Mouse (Mus musculus): ENCODE results near the gene Gm5134.
A peak's percentile ranks its signal among the peaks of the same experiment; 100 is the strongest.

The Gm5134 gene

DNA sequence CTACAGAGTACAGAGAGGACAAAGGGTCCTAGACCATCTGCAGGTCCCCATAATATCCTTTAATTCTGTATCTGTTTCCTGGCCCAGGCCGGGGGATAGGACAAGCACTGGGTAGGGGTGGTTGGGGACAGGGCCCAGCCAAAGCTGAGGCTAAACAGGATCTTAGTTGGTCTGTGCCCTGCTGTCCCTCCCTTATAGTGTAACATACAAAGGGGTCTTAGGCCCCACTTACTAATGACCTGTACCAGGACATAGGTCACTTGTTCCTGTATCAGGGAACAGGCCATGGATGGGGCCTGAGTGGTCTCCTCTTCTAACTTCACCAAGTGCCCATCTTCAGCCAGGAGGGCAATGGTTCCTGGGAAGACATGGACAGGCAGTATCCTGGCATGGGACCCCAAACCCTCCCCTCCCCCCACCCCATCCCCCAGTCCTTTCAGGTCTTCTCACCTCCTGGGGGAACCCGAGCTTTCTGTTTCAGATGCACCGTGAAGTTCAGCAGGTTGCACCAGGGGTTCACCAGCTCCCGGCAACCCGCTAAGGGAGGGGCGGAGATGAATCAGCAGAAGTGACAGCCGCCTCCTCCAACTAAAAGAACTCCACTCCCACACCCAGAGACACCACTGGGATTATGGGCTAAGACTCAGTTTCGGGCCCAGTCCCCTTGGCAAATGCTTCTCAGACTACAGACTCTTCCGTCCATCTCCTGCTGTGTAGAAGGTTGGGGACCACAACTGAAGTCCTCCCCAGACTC lies 14.7 kb upstream of the Gm5134 start:
- DNase-seq (ENCODE audit: low spot score in 2 of 2) = peak; percentile 75 to 84

DNA sequence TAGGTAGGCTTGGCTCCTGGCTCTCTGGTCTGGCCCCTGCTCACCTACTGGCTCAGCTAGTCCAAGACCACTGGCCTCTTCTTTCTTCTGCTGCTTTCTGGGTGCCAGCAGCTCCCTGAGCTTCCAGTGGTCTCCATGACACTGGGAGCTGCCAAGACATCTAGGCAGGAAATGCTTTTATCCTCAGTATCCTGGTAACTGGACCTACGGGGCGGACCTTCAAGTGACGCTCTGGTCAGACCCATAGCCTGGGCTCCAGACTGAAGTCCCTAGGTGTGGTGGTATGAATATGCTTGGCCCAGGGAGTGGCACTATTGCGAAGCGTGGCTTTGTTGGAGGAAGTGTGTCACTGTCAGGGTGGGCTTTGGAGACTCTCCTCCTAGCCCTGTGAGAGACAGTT lies 13.8 kb upstream of the Gm5134 start, which contains the start of gene Gm867:
Gene Gm867 (minus strand): TSS at position 153 of the 400 bp plus-strand sequence.
- DNase-seq (ENCODE audit: low spot score in 2 of 2) = no peak

DNA sequence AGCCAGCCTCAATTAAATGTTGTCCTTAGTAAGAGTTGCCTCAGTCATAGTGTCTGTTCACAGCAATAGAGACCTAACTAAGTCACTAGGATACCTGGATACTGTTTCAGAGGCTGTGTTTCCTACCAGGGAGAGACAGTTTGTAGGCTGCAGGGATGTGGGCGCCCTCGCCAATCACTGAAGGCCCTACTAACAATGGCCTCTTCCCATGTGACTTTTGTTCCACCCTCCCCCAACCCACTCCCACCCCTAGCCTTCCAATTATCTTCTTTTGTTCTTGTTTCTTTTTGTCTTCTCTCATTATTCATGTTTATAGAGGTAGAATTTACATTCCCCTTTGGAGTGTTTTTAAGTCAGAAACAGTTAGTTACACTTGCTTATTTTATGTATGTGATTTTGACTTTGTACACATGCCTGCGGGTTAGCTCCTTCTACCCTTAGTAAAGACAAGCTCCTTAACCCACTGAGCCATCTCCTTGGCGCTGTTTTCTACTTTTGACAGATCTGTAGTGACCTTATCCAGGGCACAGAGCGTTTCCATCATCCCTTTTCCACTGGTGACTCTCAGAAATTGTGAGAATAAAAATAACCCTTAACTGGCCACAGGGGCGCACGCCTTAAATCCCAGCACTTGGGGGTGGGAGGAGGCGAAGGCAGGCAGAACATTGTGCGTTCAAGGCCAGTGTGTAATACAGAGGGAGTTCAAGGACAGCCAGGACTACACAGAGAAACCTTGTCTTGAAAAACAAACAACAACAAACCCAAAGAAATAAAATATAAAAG lies 13.1 kb upstream of the Gm5134 start:
- DNase-seq (ENCODE audit: low spot score in 2 of 2) = no peak

DNA sequence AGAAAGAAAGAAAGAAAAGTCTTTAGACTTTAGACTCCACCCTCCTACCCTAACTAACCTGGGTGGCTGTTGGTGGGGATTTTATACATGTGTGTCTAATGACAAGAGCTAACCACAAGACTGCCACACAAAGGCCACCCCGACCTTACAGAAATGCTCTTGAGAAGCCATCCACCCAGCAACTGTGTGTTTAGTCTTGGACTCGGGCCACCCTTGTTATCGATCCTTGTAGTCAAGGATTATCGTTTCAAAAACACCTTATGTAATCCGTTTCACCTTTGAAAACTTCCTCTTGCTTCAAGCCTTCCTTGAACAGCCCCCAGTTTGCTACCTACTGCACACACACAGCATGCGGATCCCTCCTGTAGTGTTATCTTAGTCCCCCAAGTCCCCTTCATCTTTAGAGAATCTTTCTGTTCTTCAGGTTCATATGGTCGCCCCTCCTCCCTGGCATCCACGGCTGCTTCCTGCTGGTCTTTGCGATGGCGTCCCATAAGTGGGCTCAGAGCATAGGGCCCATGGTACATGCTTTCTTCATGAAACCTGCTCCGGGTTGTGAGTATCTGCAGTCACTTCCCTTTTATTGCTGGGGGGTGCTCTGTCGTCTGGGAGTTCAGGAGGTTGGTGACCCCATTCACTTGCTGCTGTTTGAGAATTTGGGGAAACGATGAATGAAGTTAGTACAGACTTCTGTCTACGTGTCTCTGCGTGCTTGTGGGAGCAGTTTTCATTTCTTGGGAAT lies 11.4 kb upstream of the Gm5134 start, which contains the start of gene Vpreb3:
Gene Vpreb3 (plus strand): TSS at position 322 of the 742 bp plus-strand sequence.
- DNase-seq (ENCODE audit: low spot score in 2 of 2) = no peak

DNA sequence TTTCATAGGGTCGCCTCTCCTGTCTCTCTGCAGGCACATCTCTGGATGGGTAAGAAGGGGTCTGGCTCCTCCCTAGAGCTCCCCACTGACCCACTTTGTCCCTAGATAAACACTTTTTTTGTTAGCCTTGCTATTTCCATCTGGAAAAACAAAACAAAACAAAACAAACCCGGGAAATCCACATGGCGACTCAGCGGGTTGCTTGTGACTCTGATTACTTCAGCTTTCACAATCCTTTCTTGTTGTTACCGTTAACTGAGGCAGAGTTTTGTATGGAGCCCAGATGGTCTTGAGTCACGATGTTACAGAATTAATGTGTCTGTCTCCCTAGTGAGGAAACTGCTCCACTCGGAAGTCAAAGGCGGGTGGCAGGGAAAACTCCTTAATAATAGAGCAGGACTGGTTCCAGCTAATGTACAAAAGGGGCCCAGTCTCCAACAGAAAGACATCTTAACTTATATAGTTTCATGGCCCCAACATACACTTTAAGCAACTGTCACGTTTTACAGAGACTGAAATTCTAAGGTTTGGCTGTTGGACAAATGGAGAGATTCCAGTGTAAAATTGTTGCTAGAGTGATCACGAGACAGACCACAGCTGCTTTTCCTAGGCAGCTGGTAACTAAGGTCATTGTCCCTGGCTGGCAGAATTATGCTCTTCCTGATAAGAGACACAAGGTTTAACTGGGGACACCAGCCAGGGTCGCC lies 10.1 kb upstream of the Gm5134 start:
- DNase-seq (ENCODE audit: low spot score in 2 of 2) = no peak

DNA sequence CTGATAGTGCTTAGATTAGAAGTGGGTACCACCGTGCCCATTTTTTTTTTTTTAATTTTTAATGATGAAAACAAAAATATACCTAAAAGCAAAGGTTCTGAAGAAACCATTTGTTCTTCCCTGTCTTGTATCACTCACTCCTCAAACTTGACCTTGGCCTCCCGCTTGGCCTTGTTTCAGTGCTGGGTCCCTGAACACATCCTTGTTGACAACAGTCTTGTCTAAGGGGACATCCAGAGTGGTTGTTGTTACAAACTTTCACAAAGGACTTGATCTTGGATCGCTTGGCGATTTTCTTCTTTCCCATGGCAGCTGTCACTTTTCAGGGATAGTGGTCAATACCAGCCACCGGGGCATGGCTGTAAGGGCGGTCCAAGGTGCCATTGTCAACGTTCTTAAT lies 9.1 kb upstream of the Gm5134 start:
- DNase-seq (ENCODE audit: low spot score in 2 of 2) = no peak

DNA sequence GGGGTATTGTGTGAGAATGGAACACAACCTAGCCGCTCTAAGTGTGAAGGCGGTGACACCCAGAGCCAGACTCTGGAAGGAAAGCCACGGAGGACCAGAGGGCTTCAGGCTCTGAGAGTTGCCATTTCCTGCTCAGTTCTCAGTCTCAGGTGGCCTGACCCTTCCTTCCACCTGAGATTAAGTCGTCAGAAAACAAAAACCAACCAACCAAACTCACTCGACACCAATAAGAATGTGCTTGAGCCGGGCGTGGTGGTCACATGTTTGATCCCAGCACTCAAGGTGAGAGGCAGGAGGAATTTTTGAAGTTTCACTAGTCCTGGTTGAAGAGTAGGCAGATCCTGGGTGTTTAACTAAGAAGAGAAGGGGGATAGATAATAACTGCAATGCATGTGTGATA lies 8.4 kb upstream of the Gm5134 start:
- no peak for DNase-seq (ENCODE audit: low spot score in 2 of 2)

DNA sequence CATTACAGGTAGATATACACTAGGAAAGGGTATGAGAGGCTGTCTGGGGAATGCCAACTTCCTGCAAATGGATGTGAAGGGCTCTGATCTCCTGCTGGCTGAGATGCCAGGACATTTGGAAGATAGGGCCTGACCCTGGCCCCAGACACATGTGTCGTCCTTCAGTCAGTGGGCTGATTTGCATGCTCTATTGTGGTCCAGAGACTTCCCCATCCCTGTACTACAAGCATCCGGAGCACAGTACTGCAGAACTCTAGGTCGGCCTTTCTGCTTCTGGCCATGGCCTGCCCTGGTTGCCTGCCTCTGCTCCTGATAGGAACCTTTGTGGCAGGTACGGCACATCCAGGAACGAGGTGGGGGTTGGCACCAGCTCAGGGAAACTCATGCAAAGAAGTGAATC lies 6.2 kb upstream of the Gm5134 start:
- DNase-seq (ENCODE audit: low spot score in 2 of 2) = no peak

DNA sequence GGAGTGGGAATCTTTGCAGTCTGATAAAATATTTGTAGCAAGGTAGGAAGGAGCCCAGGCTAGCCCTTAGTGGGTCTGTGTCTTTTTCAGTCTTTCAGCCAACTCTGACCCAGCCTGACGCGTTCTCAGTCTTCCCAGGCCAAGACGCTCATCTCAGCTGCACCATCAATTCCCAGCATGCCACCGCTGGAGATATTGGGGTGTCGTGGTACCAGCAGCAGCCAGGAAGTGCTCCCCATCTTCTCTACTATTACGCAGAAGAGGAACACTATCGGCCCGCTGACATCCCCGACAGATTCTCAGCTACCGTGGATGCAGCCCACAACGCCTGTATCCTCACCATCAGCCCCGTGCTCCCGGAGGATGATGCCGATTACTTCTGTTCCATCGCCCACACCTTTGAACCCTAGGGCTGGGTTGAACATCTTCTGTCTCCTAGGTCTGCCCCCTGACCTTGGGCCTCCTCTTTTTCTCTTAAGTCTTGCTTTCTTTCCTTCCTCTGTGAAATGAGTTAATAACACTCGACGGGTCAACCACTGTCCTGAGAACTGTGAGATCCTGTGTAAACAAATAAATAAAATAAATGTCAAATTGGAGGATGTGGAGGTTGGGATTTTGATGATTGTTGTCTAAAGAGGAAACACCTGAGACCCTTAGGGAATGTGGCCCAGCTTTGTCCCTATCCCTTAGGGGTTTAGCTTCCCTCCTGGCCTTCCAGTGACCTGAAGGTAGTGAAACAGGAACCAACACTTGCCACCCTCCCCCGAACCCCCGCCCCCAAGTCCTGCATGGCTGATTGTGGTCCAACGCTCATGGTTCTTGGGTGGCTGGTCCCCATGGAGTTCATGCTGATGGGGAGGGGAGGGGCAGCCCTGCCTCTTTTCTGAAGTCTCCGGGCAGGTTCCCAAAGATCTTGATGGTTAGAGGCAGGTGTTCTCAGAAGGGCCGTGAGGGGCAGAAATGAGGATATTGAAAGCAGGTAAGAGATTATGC lies 5.0 kb upstream of the Gm5134 start:
- peak; percentile 52 to 69 for DNase-seq (ENCODE audit: low spot score in 2 of 2)

DNA sequence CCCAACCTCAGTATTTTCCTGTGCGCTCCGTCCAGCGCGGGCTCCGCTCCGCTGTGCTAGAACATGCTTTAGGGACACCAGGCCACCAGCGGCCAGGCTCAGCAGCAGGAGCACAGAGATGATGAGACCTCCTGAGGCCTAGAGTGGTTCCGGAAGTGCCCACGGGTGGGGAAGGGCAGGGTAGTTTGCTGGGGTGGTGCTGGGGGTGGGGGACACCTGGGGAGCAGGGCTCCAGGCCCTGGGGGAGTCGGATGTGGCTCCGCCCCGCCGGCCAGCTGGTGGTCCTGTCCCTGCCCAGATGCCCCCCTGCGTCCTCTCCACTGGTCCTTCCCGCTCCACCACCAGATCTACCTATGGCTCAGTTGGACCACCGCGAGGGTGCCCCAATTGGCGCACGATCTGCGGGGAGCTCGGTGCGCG lies 3.5 kb upstream of the Gm5134 start:
- DNase-seq (ENCODE audit: low spot score in 2 of 2) = peak; percentile 50 to 71

DNA sequence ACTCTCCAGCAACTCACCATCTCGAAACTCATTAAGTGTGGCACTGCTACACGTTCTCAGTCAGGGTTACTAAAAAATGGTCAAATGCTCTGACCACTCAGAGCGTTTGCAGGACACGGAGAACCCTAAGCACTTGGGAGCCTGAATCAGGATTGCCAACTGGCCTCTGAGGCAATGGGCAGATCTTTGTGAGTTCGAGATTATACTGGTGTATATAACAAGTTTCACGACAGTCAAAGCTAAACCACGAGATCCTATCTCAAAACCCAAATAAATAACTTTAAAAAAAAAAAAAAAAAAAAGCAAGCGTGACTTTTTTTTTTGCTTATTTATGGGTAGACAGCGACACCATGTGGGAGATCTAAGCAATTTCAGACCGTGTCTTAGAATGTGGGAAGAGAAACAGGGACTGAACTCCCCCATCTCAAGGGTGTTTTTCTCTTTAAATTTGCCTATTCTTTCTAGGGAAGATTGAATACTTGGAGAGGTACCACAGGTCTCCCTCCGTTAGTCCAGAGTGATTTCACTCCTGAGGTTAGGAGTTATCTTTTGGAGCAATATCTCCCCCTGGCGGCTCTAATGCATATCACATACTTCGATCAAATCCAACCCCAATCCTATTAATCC lies 2.8 kb upstream of the Gm5134 start:
- peak in 1 of 2 experiments; percentile 70 for DNase-seq (ENCODE audit: low spot score in 2 of 2)

DNA sequence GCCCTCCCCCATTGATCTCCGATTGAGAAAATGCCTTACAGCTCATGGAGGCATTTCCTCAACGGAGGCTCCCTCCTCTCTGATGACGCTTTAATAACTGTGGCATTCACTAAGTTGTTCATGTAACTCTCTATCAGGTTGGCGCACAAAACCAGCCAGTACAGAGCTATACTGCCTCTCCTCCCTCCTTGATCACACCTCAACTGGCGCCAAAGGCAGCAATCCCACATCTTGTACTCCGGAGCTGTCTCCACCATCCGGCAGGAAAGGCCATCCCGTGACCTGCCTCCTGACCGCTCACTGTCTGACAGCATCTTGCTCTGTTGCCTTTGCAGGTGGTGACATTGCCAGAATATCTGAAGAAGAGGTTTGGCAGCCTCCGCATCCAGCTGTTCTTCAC lies 19.5 kb downstream of the Gm5134 start:
- DNase-seq (ENCODE audit: low spot score in 2 of 2) = no peak

DNA sequence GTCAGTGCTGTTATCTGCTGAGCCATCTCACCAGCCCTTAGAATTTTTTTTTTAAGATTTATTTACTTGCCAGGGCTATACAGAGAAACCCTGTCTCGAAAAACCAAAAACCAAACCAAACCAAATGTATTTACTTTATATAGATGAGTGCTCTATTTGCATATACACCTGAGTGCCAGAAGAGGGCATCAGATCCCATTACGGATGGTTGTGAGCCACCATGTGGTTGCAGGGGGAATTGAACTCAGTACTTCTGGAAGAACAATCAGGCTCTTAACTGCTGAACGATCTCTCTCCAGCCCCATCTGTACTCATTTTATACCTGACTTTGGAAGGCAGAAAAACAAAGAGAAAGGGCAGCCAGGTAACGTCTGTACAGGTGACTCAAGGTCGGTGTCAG lies 20.9 kb downstream of the Gm5134 start:
- DNase-seq (ENCODE audit: low spot score in 2 of 2) = no peak

DNA sequence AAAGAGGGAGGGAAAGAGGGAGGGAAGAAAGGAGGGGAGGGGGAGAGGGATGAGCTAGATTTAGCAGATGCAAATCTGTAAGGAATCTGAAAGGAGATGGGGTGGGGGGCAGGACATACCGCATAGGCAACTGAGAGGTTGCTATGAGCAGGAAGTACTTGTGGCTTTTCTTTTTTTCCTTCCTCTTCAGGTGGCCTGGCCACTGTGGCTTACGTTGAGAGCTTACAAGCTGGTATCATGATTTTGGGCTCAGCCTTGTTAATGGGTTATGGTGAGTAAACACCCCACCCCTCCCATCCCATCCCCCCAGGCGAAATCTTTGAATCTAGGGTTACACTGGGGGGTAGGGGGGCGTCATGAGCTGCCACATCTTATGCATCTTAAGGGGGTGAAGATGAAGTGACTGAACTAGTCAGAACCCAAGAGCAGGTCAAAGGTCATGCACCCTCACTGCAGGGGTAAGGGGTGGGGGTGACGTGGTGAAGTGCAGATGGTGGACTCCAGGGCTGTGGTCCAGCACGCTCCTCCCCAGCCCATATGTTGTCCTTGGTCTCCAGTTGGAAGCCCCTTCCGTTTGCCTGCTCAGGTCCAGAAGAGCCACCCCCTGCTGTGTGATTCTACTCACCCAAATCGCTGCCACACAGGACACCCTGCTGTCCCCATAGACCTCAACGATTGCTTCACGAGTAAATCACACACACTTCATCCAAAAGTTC lies 24.0 kb downstream of the Gm5134 start:
- no peak for DNase-seq (ENCODE audit: low spot score in 2 of 2)

DNA sequence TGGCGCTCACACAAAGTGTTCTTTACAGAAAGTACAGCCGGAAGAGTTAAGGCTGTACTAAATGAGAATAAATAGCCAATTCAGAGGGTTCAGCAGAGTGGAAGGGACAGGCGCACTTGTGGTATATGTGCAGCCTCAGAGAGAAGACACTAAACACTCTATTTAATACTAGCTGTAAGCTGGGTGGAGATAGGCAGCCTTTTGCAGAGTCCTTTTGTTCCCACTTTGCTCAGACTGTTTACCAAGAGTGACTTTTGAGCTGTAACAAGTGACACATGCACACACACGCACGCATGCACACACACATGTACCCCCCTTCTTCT lies 24.5 kb downstream of the Gm5134 start:
- DNase-seq (ENCODE audit: low spot score in 2 of 2) = no peak

DNA sequence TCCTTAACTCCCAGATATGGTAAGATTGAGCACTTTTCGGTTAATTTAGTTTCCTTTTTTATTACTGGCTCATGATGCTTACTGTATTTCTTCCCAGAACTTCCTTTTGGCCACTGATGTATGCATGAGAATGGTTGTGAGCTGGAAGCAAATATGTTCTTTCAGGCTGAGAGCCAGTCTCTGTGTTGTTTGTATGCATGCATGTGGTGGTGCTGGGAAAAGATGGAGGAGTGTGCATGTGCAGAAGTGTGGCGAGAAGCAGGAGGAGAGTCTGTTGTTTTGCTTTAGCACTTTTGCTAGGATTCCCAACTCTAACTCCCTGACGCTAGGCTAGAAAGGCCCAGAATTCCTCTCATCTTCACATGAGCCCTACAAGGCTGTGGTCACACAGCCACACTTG lies 25.1 kb downstream of the Gm5134 start:
- DNase-seq (ENCODE audit: low spot score in 2 of 2) = no peak

DNA sequence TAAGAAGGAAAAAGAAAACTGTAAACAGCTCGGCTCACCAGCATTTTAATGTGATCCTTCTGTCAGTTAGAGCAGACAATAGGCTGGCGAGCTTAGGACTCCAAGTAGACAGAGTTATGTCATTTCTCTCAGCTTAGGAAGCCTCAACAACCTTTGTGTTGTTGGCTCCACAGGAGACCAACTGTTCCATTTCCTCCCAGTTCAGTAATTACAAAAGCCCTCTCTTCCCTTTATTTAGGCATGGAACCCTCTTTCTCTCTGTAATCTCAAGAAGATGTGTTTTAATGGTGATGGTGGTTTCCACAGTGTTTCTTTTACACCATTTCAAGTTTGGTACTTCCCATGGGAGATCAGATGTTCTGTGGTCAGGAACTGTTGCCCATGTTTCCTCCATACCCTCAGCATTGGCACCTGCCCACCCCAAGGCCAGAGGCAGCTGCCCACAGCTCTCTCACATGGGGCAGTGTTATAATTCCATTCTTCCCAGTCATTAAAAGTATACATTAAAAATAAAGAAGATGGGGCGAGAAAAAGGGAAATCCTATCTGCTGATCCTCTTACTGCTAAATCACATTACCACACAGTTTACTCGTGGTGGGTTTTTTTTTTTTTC lies 36.2 kb downstream of the Gm5134 start:
- no peak for DNase-seq (ENCODE audit: low spot score in 2 of 2)

DNA sequence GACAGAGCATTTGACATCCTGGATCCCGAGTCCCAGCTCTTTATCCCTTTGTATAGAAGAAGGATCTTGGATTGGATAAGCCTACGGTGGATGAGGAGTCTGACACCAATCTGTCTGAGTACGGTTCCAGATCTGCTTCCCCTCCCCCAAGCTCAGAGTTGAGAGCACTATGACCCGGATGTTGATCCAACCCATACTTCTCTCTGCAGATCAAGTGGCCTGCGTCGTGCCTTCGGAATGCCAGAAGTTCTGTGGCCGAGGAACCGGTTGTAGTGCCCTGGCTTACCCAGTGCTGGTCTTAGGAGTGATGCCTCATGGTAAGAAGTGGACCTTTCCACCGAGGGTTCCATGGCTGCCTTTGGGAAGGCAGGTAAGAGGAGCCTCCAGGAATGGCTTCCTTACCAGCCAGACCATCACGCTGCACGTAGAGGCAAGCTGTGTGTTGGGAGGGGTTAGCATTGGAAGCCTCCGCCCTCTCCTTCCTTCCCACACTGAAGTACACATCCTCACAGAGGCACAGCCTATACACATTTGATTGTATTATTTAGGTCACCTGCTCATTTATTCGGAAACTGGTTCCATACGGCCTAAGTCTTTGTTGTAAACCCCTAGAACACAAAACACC lies 39.4 kb downstream of the Gm5134 start:
- no peak for DNase-seq (ENCODE audit: low spot score in 2 of 2)

Data from spleen, postnatal 4 days (tissue).